Mouse (Mus musculus) frontal cortex, postnatal 36 days (tissue): ENCODE data around the gene Fbxo21.

Experiments
- DNase-seq, 2 experiments: peaks; one replicate each; pipeline ENCODE4 v3.0.0; 2022; ENCODE audit warnings: low spot score in 2 of 2

The Fbxo21 gene

GRCm38 (mm10) chr5:117976657-117977500 is at the start of gene Fbxo21:
Fbxo21 (plus strand) TSS chr5:117976730.
- peak; percentile 96 to 97 for DNase-seq

GRCm38 (mm10) chr5:117928553-117928952 is 48.0 kb upstream of the Fbxo21 start:
- no peak for DNase-seq

GRCm38 (mm10) chr5:117932222-117932621 is 44.3 kb upstream of the Fbxo21 start:
- DNase-seq = no peak

- DNase-seq = peak; percentile 85 to 89
These were observed 43.7 kb upstream of the Fbxo21 start for GRCm38 (mm10) chr5:117932862-117933261.

GRCm38 (mm10) chr5:117936346-117936745 is 40.2 kb upstream of the Fbxo21 start:
- no peak for DNase-seq

GRCm38 (mm10) chr5:117937186-117937585 is 39.3 kb upstream of the Fbxo21 start:
- no peak for DNase-seq

GRCm38 (mm10) chr5:117938182-117938581 is 38.3 kb upstream of the Fbxo21 start:
- no peak for DNase-seq

- peak in 1 of 2 experiments; percentile 48 for DNase-seq
These were observed 37.1 kb upstream of the Fbxo21 start for GRCm38 (mm10) chr5:117939402-117939801.

GRCm38 (mm10) chr5:117941552-117941951 is 35.0 kb upstream of the Fbxo21 start:
- DNase-seq = no peak

GRCm38 (mm10) chr5:117946605-117947004 is 29.9 kb upstream of the Fbxo21 start:
- DNase-seq = peak; percentile 62 to 71

GRCm38 (mm10) chr5:117949393-117949792 is 27.1 kb upstream of the Fbxo21 start:
- DNase-seq = no peak

GRCm38 (mm10) chr5:117953893-117954292 is 22.6 kb upstream of the Fbxo21 start:
- DNase-seq = no peak

GRCm38 (mm10) chr5:117954429-117954828 is 22.1 kb upstream of the Fbxo21 start:
- no peak for DNase-seq

GRCm38 (mm10) chr5:117955675-117956420 is 20.7 kb upstream of the Fbxo21 start:
- peak; percentile 10 to 15 for DNase-seq

- no peak for DNase-seq
These were observed 11.8 kb upstream of the Fbxo21 start for GRCm38 (mm10) chr5:117964750-117965149.

- no peak for DNase-seq
These were observed 9.6 kb upstream of the Fbxo21 start for GRCm38 (mm10) chr5:117966956-117967355.

- no peak for DNase-seq
These were observed 8.9 kb upstream of the Fbxo21 start for GRCm38 (mm10) chr5:117967659-117968069.

- DNase-seq = no peak
These were observed 6.7 kb upstream of the Fbxo21 start for GRCm38 (mm10) chr5:117969681-117970427.

- no peak for DNase-seq
These were observed 270 bp upstream of the Fbxo21 start for GRCm38 (mm10) chr5:117976263-117976656.

- DNase-seq = peak in 1 of 2 experiments; percentile 52
These were observed 1.1 kb downstream of the Fbxo21 start for GRCm38 (mm10) chr5:117977501-117978158.

GRCm38 (mm10) chr5:117978159-117978697 is 1.7 kb downstream of the Fbxo21 start:
- no peak for DNase-seq
